Mouse (Mus musculus) cerebellum, adult 9-11 months (tissue): ENCODE measurements at regions not wholly inside any gene's neighbourhood (a gene's known extent, or its start where the extent isn't known, plus 50 kb on each side); places are given as distances from the start of the nearest gene placed in this dataset.
A peak's percentile ranks its signal among the peaks of the same experiment; 100 is the strongest.
"Not testable (repeated sequence)": the region's sequence is repeated elsewhere in the genome, so short reads cannot be mapped to it uniquely, and the experiment has no call there.

ENCODE experiments used
- DNase-seq: peaks from one replicate; pipeline ENCODE4 v3.0.0; 2022

DNA sequence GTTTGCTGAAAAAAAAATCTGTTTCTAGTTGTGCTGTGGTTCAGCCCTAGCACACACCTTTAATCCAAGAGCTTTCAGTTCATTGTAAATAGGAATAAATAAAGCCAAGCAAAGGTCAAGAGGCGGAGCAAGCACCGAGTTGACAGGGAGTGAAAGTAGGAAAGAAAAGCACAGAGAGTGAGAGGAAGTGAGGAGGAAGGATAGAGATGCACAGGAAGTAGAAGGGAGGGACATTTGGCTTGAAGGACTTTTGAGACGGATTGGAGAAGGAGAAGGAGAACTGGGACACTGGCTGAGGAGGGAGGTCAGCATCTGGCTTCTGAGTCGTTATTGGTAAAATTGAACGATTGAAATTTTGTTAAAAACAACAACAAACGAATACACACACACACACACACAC, 402.0 kb upstream of the Igfbp7 start:
- no peak for DNase-seq

- DNase-seq = peak; percentile 31
Observed at GRCm38 (mm10) chr5:77807726-77808125, 399.9 kb upstream of the Igfbp7 start.

DNA sequence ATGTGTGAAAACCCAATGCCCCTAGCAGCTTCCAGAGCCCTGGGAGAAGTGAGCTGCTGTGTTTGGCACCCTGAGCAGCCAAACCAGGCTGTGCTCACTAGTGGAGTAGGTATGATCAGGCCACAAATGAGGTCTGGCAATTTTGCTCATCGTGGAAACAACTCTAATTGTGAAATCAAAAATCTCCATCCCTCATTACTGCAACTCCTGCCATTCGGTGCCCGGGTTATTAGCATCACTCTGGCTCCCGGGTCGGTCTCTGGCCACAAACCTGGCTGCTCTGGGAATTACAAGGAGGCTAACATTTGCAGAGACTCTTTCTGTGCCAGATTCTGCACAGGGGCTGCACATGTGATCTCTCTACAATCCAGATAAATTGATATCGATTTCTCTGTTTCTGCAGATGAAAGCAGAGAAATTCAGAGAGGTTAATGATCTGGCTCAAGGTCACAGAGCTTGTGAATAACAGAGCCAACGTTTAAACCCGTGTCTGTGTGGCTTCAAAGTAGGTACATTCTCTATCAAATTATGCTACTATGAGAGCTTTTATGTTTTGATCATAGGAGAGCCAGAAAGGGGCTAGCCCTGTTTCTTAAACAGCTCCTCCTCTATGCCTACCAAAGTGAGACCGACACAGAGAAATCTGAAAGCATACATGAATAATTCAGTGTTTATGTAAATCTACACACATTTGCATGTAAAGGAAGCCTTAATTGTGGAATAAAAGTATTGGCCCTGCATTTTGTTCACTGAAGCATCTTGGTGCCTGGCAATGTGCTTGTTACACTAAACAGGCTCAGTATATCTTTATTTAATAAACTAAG, 398.7 kb upstream of the Igfbp7 start:
- no peak for DNase-seq

DNA sequence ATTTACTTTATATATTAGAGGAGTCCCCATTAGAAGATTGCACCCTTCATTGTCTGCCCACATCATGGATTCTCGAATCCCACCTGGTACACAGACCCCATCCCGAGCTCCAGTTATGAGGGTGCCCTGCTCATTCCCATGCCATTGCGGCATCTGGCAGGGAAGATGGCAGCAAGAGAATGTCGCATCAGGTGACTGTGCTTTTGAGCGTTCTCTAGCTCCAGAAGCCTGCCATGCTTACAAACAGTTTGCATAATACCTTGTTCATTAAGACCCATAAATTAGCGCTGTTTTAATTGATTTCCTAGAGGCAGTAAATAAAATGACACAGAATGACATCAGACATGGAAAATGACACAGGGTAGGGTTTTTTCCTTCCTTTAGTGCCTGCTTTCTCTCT, 398.0 kb upstream of the Igfbp7 start:
- no peak for DNase-seq

GRCm38 (mm10) chr5:77805303-77805702, 397.5 kb upstream of the Igfbp7 start:
- no peak for DNase-seq

DNA sequence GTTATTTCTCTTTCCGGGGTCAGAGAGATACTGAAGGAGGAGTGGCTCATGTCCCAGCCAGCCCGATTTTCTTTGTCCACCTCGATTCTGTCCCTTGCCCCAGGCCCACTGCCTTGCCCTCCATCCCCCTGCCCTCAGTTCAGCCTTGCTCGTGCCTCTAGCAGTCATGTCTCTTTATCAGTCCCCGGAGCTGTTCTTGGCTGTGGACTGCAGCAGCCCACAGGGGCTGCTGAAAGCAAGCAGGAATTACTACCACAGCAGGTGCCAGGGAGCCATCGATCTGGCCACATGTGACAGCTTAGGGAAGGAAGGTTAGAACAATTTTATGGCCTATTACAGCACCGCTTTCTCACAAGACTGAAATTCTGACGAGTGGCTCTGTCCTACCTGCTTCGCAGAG, 396.3 kb upstream of the Igfbp7 start:
- DNase-seq = no peak

DNA sequence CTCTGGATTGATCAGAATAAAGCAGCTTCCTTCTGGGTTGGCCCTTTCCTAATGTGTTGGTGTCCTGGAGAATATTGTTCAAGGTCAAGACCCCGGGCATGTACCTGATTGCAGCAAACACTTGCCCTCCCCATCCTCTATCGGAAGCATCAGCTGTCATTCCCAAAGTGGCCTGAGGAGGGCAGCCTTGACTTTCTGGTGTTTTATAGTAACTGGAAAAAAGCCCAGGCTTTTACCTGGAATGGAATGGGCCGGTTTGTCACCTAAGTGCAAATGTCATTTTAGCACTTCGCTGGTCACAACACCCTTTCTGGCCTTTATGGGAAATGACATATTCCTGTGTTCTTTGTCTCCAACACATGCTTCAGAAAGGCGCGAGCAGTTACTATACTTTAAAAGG, 395.7 kb upstream of the Igfbp7 start:
- peak; percentile 23 for DNase-seq

DNA sequence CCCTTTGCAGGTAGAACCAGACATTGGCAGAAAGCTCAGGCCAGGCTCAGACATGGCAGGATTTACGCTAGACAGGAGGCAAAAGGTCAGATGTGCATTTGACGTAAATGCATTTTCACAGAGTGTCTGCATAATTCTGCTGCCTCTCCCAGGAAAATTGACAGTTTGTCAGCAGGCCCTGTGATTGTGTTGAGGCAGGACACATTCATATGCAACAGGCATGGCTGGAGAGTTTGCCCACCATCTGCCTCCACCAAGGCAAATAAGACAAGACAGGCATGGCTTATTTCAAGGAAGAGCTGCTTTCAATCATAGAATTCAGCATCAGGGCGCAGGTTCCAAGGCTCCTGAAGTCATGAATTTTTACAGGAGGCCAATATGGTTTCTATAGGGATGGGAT, 389.1 kb upstream of the Igfbp7 start:
- no peak for DNase-seq

DNA sequence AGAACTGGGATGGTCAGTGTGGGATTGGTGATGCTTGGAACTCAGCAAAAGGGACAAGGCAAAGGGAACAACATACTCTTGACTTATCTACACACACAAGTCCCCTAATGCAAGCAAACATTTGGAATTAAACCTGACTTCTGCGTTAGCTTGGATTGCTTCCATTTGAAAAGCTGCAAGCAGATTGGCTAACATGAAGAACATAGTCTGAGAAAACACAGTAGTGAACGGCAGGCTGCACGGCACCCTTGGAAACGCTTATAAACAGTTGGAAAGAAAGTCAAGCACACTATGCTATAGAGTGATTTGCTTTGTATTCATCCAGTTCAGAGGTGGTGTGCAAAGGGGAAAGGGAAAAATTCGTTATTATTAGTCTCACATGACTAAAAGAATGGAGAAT, 387.9 kb upstream of the Igfbp7 start:
- DNase-seq = no peak

DNA sequence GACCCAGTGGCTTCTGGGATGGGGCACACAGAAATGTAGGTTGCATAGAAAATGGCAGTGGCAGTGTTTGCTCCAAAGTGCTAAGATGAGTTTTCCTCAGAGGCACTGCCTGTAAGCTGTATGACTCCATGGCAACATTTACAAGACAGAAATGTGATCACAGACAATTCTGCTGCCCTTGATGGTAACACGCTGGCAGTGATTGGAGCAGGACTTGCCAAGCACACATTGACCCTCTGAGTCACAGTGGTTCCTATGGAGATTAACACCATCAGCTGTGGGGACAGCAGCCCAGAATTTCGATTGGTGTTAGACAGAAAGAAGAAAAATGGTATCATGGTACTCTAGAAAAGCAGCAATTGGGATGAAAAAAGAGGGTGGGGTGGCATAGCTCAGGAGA, 376.1 kb upstream of the Igfbp7 start:
- DNase-seq = no peak

DNA sequence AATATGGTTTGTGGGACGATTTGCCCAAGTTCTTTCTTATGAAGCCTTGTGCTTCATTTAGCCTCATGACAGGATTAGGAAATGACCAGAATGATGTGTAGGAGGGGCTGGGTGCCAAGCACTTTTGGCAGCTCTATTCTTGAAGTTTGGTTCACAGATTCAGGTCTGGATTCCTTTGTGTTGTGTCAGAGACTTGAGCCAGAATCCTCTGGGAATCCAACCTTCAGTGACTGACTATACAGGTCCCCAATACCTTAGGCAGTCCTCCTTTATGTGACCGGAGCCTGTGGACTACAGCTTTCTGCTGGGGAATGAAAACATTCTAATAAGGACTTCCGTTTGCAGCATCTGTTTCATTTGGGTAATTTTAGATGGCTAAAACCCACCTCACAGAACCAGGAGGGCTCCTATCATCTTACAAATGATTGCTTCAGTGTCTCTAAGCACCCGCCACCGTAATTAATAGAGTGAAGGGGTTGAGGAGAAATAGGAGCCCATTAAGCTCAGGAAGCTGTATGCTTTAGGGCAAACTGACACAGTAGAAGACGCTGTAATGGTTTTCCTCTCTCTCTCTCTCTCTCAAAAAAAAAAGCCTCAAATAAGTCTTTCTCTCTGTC, 354.7 kb upstream of the Igfbp7 start:
- no peak for DNase-seq

DNA sequence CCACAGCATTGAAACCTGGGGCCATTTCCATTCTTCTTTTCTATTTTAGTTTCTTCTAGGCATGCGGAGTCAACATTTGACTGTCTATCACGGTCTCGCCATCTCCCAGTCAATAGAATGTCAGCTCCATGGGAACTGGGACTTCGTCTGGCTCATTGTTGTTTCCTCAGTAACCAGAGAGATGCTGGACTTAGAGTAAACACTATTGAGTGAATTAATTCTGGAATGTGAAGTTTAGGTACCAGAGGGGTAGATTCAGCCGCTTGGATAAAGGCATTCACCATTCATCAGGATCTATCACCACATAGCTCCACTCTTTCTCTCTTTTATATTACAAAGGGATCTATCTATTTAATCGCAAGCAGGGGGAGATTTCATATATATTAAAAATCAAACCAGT, 354.2 kb upstream of the Igfbp7 start:
- DNase-seq = no peak

DNA sequence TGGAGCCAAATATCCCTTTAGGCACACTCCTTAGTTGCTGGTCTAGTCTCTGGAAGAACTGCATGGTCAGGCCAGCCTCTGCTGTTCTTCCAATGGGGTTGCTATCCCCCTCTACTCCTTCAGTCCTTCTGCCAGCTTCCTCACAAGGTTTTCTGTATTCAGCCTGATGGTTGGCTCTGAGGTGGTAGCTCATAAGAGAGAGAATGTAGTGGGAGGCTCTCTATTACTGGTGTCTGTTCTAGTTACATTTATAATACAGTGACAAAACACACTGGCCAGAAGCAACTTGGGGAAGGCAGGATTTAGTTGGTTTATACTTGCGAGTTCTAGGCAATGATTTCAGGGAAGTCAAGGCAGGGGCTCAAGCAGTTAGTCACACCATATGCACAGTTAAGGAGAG, 341.1 kb upstream of the Igfbp7 start:
- DNase-seq = no peak

DNA sequence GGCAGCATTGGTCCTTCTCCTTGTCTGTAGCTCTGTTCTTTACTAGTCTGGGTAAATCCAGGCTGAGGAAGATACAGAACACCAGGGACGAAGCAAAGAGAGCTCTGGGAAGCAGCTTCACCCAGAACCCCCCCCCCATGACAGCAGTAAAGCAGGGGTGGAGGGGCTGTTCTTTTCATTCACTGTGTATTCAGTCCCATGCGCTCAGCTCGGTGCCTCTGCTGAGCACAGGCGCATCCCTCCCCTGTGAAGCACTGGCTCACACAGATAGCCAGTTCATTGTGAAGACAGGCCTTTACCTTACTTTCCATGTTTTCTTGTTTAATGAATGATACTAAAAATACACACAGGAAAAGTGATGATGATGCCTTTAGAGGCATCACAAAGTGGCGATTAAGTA, 338.8 kb upstream of the Igfbp7 start:
- DNase-seq = no peak

- no peak for DNase-seq
Observed at GRCm38 (mm10) chr5:77743467-77743866, 335.6 kb upstream of the Igfbp7 start.

DNA sequence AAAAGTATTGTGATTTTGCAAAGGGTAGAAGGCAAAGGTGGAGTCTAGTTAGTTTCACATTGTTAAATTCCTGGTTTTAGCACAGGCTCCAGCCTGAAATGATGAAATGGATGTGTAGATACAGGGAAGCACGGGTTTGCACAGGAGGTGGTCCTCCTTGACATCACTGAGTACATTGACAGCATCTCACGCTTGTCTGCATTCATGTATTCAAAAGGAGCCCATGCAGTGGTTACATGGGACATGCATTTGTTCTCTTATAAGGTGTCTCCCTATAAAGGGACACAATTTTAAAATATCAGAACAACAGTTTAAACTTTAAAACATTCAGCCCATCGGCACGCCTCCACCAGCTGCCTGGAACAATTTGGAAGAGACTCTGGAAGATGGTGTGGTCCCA, 322.4 kb upstream of the Igfbp7 start:
- not testable (repeated sequence) for DNase-seq

DNA sequence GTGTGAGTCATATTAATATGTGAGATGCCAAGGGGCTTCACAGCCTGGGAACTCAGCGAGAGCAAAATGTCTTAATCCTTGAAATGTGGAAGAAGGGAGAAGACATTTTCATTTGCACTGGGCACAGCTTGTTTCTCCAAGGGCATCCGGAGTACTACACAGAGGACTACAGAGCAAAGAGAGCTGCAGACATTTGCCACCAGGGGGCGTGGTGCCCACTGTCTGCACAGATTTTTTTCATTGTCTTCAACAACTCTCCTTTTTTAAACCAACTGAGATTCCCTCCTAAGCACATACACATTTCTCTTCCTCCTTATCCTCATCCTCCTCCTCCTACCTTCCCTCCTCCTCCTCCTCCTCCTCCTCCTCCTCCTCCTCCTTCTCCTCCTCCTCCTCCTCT, 273.8 kb upstream of the Igfbp7 start:
- no peak for DNase-seq

GRCm38 (mm10) chr5:77672073-77672924, 264.5 kb upstream of the Igfbp7 start:
- DNase-seq = no peak

DNA sequence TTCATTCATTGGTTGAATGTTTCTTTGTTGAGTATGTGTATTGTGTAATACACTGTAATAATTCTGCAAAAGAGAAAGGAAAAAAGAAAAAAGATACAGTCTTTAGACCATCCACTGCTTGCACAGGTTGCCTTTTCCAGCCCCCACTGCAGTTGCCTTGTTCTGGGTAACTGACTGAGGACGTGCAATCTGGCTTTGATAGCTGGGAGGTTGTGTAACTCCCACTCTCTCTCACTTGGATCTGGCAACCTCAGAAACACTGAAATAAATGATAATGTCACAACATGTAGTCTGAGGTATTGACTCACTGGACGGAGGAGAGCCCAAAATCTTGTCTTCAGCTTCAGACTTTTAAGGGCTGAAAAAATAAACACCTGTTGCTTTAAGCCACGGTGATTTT, 255.3 kb upstream of the Igfbp7 start:
- no peak for DNase-seq

DNA sequence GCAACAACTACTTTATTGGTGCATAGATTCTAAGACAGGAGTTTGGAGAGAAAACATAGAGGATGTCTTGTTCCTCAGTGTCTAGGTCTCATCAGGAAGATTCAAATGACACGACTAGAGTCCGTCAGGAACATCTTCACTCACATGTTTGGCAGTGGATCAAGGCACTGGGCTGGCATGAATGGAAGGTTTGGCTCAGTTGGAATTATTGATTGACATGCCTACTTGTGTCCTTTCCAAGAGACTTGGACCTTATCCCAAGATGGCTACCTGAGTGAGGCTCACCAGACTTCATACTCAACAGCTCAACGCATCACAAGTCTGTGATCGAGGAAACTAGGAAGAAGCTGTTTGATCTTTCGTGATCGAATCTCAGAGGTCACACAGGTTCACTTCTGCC, 251.2 kb upstream of the Igfbp7 start:
- no peak for DNase-seq

DNA sequence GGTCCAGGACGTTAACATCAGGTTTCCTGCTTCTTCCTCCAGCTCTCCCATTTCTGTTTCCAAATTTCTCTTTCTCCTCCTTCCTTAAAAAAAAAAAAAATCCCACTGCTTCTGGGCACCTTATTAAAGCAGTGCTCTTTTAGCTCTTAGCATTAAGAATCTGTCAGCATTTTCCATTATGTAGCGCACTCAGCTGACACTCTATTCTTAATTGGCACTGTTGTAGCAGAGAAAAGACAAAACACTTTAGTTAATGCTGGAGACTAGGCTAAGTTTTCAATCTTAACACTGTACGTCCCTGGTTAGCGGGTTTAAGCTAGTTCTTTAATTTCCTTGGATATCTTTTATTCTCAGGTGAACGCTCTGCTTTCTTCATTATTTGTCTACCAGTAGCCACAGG, 236.8 kb upstream of the Igfbp7 start:
- no peak for DNase-seq

DNA sequence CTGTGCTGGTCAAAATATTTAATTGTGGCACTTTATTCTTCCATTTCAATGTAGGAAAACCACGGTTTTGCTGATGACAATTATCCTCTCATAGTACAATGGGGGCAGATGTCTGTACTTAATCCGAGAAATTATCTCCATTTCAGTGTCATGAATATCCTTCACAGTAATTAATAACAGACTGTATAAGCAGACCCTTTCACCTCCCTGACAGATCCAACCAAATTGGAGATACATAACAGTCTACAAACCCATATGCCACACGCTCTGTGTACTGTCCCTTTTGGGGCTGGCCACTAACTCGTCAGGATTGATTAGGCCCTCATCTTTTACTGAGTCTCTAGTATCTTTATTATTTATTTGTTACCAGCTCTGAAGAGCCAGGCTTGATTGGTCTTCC, 212.6 kb upstream of the Igfbp7 start:
- DNase-seq = no peak

DNA sequence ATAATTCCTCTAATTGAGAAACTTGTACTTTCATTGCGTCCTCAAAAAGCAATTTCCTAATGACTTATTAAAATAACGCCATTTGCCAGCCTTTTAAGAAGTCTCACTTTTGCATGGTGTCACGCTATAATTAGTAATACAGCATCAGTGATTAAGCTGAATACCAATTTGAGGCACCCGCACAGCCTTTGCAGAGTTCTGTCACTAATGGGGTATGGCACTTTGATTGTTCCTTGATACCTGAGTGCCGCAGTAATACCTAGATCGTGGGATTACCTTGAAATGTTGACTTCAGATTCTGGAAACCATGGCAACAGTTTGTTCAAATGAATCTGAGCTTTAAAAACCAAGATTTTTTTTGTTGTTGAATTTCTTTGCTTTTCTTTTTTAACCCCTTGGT, 202.7 kb upstream of the Igfbp7 start:
- DNase-seq = no peak

DNA sequence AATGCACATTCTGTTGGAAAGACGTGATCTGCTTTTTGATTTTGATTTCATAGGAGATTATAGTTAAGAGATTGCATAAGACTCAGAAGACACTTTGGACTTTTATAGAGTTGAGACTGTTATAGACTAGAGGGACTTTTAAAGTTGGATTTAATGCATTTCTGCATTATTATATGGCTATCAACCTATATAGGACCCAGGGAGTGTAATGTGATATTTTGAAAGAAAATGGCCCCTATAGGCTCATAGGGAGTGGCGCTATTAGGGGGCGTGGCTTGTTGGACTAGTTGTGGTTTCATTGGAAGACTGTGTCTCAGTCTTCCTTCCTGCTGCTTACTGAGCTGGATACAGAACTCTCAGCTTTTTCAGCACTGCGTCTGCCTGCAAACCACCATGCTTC, 186.9 kb upstream of the Igfbp7 start:
- no peak for DNase-seq
